Mouse (Mus musculus) erythroid progenitor cell, adult 5-6 weeks (primary cell): ENCODE data around the gene Bcl2l13. TPM values are rescaled to one million over a fixed set of nuclear protein-coding genes. Genes with fewer than 3 reads are reported as not detected.
"Not testable (repeated sequence)": the region's sequence is repeated elsewhere in the genome, so short reads cannot be mapped to it uniquely, and the experiment has no call there.

Experiments
- ATAC-seq: replicated peaks from 2 replicates; pipeline ENCODE4 v1.8.0; 2016; ENCODE audit warnings: moderate number of reproducible peaks, mild to moderate bottlenecking, moderate TSS enrichment, inconsistent platforms; ENCODE audit not compliant: poor library complexity, low FRiP score, severe bottlenecking
- total RNA-seq, 2 experiments: library from RNA; stranded (forward) in 1 of 2; stranded (reverse) in 1 of 2; fragments of 150-400 nt in 1 of 2; fragments of 186-747, 209-891 nt in 1 of 2; gene quantifications; 2 replicates each; pipeline versions ENCODE4 v1.2.3 to v1.2.4; 2015 to 2017; ENCODE audit warnings: low replicate concordance in 2 of 2

The Bcl2l13 gene
- total RNA-seq, 2 experiments from 2014 or later: 36.0 to 60.8 TPM

- no peak for ATAC-seq
Measured at GRCm38 (mm10) chr6:120894089-120894488, 58.1 kb downstream of the Bcl2l13 start.

GRCm38 (mm10) chr6:120894524-120894923 is 58.5 kb downstream of the Bcl2l13 start:
- no peak for ATAC-seq

GRCm38 (mm10) chr6:120898188-120898833 is 62.3 kb downstream of the Bcl2l13 start:
- peak; percentile 78 for ATAC-seq

GRCm38 (mm10) chr6:120901776-120902645 is 66.0 kb downstream of the Bcl2l13 start:
- no peak for ATAC-seq

GRCm38 (mm10) chr6:120903450-120903912 is 67.5 kb downstream of the Bcl2l13 start:
- ATAC-seq: peak; percentile 87

- no peak for ATAC-seq
Measured at GRCm38 (mm10) chr6:120903961-120904360, 67.9 kb downstream of the Bcl2l13 start.

- no peak for ATAC-seq
Measured at GRCm38 (mm10) chr6:120905111-120905510, 69.1 kb downstream of the Bcl2l13 start.

- ATAC-seq: no peak
Measured at GRCm38 (mm10) chr6:120906521-120906920, 70.5 kb downstream of the Bcl2l13 start.

GRCm38 (mm10) chr6:120907876-120908597 is 72.0 kb downstream of the Bcl2l13 start:
- ATAC-seq: not testable (repeated sequence)

GRCm38 (mm10) chr6:120909501-120909900 is 73.5 kb downstream of the Bcl2l13 start:
- no peak for ATAC-seq

GRCm38 (mm10) chr6:120911213-120912007 is 75.4 kb downstream of the Bcl2l13 start:
- no peak for ATAC-seq

GRCm38 (mm10) chr6:120912931-120913330 is 76.9 kb downstream of the Bcl2l13 start:
- no peak for ATAC-seq

- no peak for ATAC-seq
Measured at GRCm38 (mm10) chr6:120913783-120914182, 77.8 kb downstream of the Bcl2l13 start.

- ATAC-seq: 0 out of 2 replicates have a peak, but pooled peaks have one; percentile 37
Measured at GRCm38 (mm10) chr6:120914533-120914910, 78.5 kb downstream of the Bcl2l13 start.

GRCm38 (mm10) chr6:120914911-120915648 is 79.1 kb downstream of the Bcl2l13 start:
- peak; percentile 80 for ATAC-seq

- peak; percentile 5 for ATAC-seq
Measured at GRCm38 (mm10) chr6:120915649-120915975, 79.6 kb downstream of the Bcl2l13 start.

GRCm38 (mm10) chr6:120916074-120916971 is 80.3 kb downstream of the Bcl2l13 start, which contains the start of gene Bid:
Gene Bid, minus strand, starts transcription at chr6:120916853.
- ATAC-seq: peak; percentile 79
